9 mouse cellular contexts compared by ENCODE assay signal in genomic region chr4:117146176-117146575, GRCm38 (mm10). TPM values are rescaled to one million over a fixed set of nuclear protein-coding genes. Genes with fewer than 3 reads are reported as not detected.
A peak's percentile ranks its signal among the peaks of the same experiment; 100 is the strongest.
DNase-seq lines count a peak whose midpoint lies in the region; ATAC-seq and TF ChIP-seq lines count a peak whose summit lies in the region.
"Had no signal": no experiment of that assay in that cellular context is flagged by ENCODE, and none has a peak within 500 bp of the region (broad histone marks: within the 10 kb centered on the region; RNA-seq: fewer than 3 reads in every experiment).

No protein-coding gene starts in this region.

- TF ChIP-seq EP300 in heart, postnatal 0 days (IDR thresholded peaks at IDR 0.05; ENCODE audit: low read depth) = no peak

- H3K4me1 ChIP-seq in hindbrain, embryonic 10.5 days (replicated peaks) = 0 out of 2 replicates have a peak, but pooled peaks cover 4% of the 10 kb centered on the region
- no peaks in the 10 kb centered on the region for H3K4me1 ChIP-seq in hindbrain, embryonic 16.5 days (ENCODE audit: control insufficient read depth, insufficient read depth, low read depth, low read length)
- no peaks in the 10 kb centered on the region for H3K4me1 ChIP-seq in heart, postnatal 0 days (ENCODE audit: control insufficient read depth, insufficient read depth)

- peaks cover 5% of the 10 kb centered on the region; the same call in 1 of the 2 replicates for H3K27me3 ChIP-seq in hindbrain, embryonic 10.5 days (ENCODE audit: insufficient read depth, poor library complexity, severe bottlenecking)
- no peaks in the 10 kb centered on the region for H3K27me3 ChIP-seq in hindbrain, embryonic 16.5 days (replicated peaks; ENCODE audit: control insufficient read depth, insufficient read depth, low read length)
- no peaks in the 10 kb centered on the region for H3K27me3 ChIP-seq in heart, postnatal 0 days (ENCODE audit: control insufficient read depth, insufficient read depth, low read length)

- H3K36me3 ChIP-seq in hindbrain, embryonic 10.5 days = peaks cover 38% of the 10 kb centered on the region
- peaks cover 14% of the 10 kb centered on the region for H3K36me3 ChIP-seq in hindbrain, embryonic 16.5 days (ENCODE audit: control insufficient read depth, insufficient read depth, low read length)
- H3K36me3 ChIP-seq in heart, postnatal 0 days (replicated peaks; ENCODE audit: control insufficient read depth, insufficient read depth, low read length) = peaks cover 13% of the 10 kb centered on the region

- 29% methylated on average over 15 of the region's 15 CpGs for WGBS in hindbrain, embryonic 10.5 days
- WGBS in hindbrain, embryonic 16.5 days = 30% methylated on average over 15 of the region's 15 CpGs
- 38% methylated on average over 15 of the region's 15 CpGs for WGBS in heart, postnatal 0 days

- no peak for ATAC-seq in hindbrain, embryonic 16.5 days
- ATAC-seq in heart, postnatal 0 days (ENCODE audit: insufficient read depth, low read depth) = peak; percentile 24; the same call in 1 of the 2 replicates
- peak; percentile 77 for ATAC-seq in monocyte, adult 5-6 weeks (replicated peaks; ENCODE audit: insufficient number of reproducible peaks, low FRiP score, low TSS enrichment, poor library complexity, severe bottlenecking)

- peak; percentile 85 for DNase-seq in hindbrain, embryonic 10.5 days (ENCODE audit: low spot score)
- peak; percentile 88 to 90 for DNase-seq in adrenal gland, adult 18-20 months (ENCODE audit: low spot score in 2 of 2)
- peak; percentile 86 for DNase-seq in embryo, embryonic 10 days (ENCODE audit: low spot score)
- peak; percentile 60 for DNase-seq in heart, postnatal 0 days (ENCODE audit: low spot score)
- DNase-seq in left cerebral cortex, postnatal 14 days (ENCODE audit: low spot score in 2 of 2) = peak; percentile 78 to 86
- DNase-seq in testis, postnatal 10 days (ENCODE audit: low spot score) = peak; percentile 96

- intact Hi-C loops in left cerebral cortex, postnatal 14 days (cut with DNase I) = no loop called here

- no peak overlapping the region for H3K9ac ChIP-seq in hindbrain, embryonic 16.5 days (ENCODE audit: low read depth, low read length)
- no peak overlapping the region for H3K9ac ChIP-seq in heart, postnatal 0 days (replicated peaks; ENCODE audit: low read depth, low read length)

- H3K4me2 ChIP-seq in hindbrain, embryonic 16.5 days (ENCODE audit: low read length) = no peak overlapping the region
- no peak overlapping the region for H3K4me2 ChIP-seq in heart, postnatal 0 days (ENCODE audit: low read depth, low read length)

- H3K4me3 ChIP-seq in hindbrain, embryonic 10.5 days = no peak overlapping the region
- H3K4me3 ChIP-seq in hindbrain, embryonic 16.5 days (ENCODE audit: low read length) = no peak overlapping the region
- H3K4me3 ChIP-seq in heart, postnatal 0 days (ENCODE audit: low read depth, low read length) = no peak overlapping the region

- TF ChIP-seq CTCF in heart, postnatal 0 days (IDR thresholded peaks at IDR 0.05; ENCODE audit: low read depth) = peak; percentile 78

- H3K9me3 ChIP-seq in hindbrain, embryonic 10.5 days = no peaks in the 10 kb centered on the region
- H3K9me3 ChIP-seq in hindbrain, embryonic 16.5 days (ENCODE audit: control insufficient read depth, low read length) = no peaks in the 10 kb centered on the region
- no peaks in the 10 kb centered on the region for H3K9me3 ChIP-seq in heart, postnatal 0 days (replicated peaks; ENCODE audit: control insufficient read depth, low read length)

- H3K27ac ChIP-seq in hindbrain, embryonic 10.5 days = no peak overlapping the region
- H3K27ac ChIP-seq in hindbrain, embryonic 16.5 days (ENCODE audit: low read depth, low read length) = no peak overlapping the region
- no peak overlapping the region for H3K27ac ChIP-seq in heart, postnatal 0 days (ENCODE audit: low read depth)

RNA-seq across cellular contexts. Expression of gene Rps8, which starts 9.9 kb away (rescaled TPM):
- 660 and 807 TPM in 2 replicates for polyA plus RNA-seq in hindbrain, embryonic 10.5 days (2016; fragmentation: Nextera tagmentation; extraction: Ambion mirVana)
- polyA plus RNA-seq in hindbrain, embryonic 16.5 days (2015; fragmentation: Nextera tagmentation; extraction: Ambion mirVana) = 320 and 403 TPM in 2 replicates
- 100 to 1,000 TPM; 912 to 968 TPM for total RNA-seq in adrenal gland, adult 18-20 months (2021)
- total RNA-seq in heart, postnatal 0 days (2014; rRNA removed; ENCODE audit: low replicate concordance) = 638 and 752 TPM in 2 replicates
- 456 and 475 TPM in 2 replicates for polyA plus RNA-seq in heart, postnatal 0 days (2015; fragmentation: Nextera tagmentation; extraction: Ambion mirVana)
- total RNA-seq in left cerebral cortex, postnatal 14 days (2021) = 100 to 1,000 TPM; 448 to 449 TPM
- 970 to 1,241 TPM (median 1,065 TPM) in 3 replicates for total RNA-seq in monocyte, adult 5-6 weeks (2017)

RNA-seq across cellular contexts. Expression of gene Plk3, which starts 12.4 kb away (rescaled TPM):
- 41.8 and 58.6 TPM in 2 replicates for polyA plus RNA-seq in hindbrain, embryonic 10.5 days (2016; fragmentation: Nextera tagmentation; extraction: Ambion mirVana)
- polyA plus RNA-seq in hindbrain, embryonic 16.5 days (2015; fragmentation: Nextera tagmentation; extraction: Ambion mirVana) = 24.0 and 24.8 TPM in 2 replicates
- total RNA-seq in adrenal gland, adult 18-20 months (2021) = 10 to 100 TPM; 14.1 to 42.2 TPM
- total RNA-seq in heart, postnatal 0 days (2014; rRNA removed; ENCODE audit: low replicate concordance) = 1.6 and 4.0 TPM in 2 replicates
- 1.6 and 1.9 TPM in 2 replicates for polyA plus RNA-seq in heart, postnatal 0 days (2015; fragmentation: Nextera tagmentation; extraction: Ambion mirVana)
- 10 to 100 TPM; 15.6 to 16.2 TPM for total RNA-seq in left cerebral cortex, postnatal 14 days (2021)
- 25.5 to 56.5 TPM (median 52.2 TPM) in 3 replicates for total RNA-seq in monocyte, adult 5-6 weeks (2017)

RNA-seq across cellular contexts. Expression of gene Tctex1d4, which starts 19.6 kb away (rescaled TPM):
- polyA plus RNA-seq in hindbrain, embryonic 10.5 days (2016; fragmentation: Nextera tagmentation; extraction: Ambion mirVana) = 0.71 TPM in 1 of 2 replicates, not detected in the other
- polyA plus RNA-seq in hindbrain, embryonic 16.5 days (2015; fragmentation: Nextera tagmentation; extraction: Ambion mirVana) = 1.5 and 1.8 TPM in 2 replicates
- not detected for total RNA-seq in adrenal gland, adult 18-20 months (2021)
- total RNA-seq in heart, postnatal 0 days (2014; rRNA removed; ENCODE audit: low replicate concordance) = not detected in 2 replicates
- 1.3 TPM in 1 of 2 replicates, not detected in the other for polyA plus RNA-seq in heart, postnatal 0 days (2015; fragmentation: Nextera tagmentation; extraction: Ambion mirVana)
- not detected for total RNA-seq in left cerebral cortex, postnatal 14 days (2021)
- 3.4 TPM in 1 of 3 replicates, not detected in the others for total RNA-seq in monocyte, adult 5-6 weeks (2017)
- polyA plus RNA-seq: neural tube, embryonic 14.5 days had no signal

RNA-seq across cellular contexts. Expression of gene Btbd19, which starts 20.7 kb away (rescaled TPM):
- polyA plus RNA-seq in hindbrain, embryonic 10.5 days (2016; fragmentation: Nextera tagmentation; extraction: Ambion mirVana) = 4.4 and 4.8 TPM in 2 replicates
- 3.9 and 4.9 TPM in 2 replicates for polyA plus RNA-seq in hindbrain, embryonic 16.5 days (2015; fragmentation: Nextera tagmentation; extraction: Ambion mirVana)
- 10 to 100 TPM in 1 of 2 experiments, 1 to 10 TPM in 1; 9.1 to 11.0 TPM for total RNA-seq in adrenal gland, adult 18-20 months (2021)
- 7.4 and 8.6 TPM in 2 replicates for total RNA-seq in heart, postnatal 0 days (2014; rRNA removed; ENCODE audit: low replicate concordance)
- polyA plus RNA-seq in heart, postnatal 0 days (2015; fragmentation: Nextera tagmentation; extraction: Ambion mirVana) = 2.7 and 2.8 TPM in 2 replicates
- 10 to 100 TPM; 11.8 to 12.4 TPM for total RNA-seq in left cerebral cortex, postnatal 14 days (2021)
- total RNA-seq in monocyte, adult 5-6 weeks (2017) = 15.5 to 17.5 TPM (median 16.9 TPM) in 3 replicates

RNA-seq across cellular contexts. Expression of gene Kif2c, which starts 36.3 kb away (rescaled TPM):
- 76.6 and 99.4 TPM in 2 replicates for polyA plus RNA-seq in hindbrain, embryonic 10.5 days (2016; fragmentation: Nextera tagmentation; extraction: Ambion mirVana)
- polyA plus RNA-seq in hindbrain, embryonic 16.5 days (2015; fragmentation: Nextera tagmentation; extraction: Ambion mirVana) = 10.1 and 14.0 TPM in 2 replicates
- total RNA-seq in adrenal gland, adult 18-20 months (2021) = under 1 TPM; 0.51 to 0.56 TPM
- 8.2 and 23.3 TPM in 2 replicates for total RNA-seq in heart, postnatal 0 days (2014; rRNA removed; ENCODE audit: low replicate concordance)
- 8.9 and 10.3 TPM in 2 replicates for polyA plus RNA-seq in heart, postnatal 0 days (2015; fragmentation: Nextera tagmentation; extraction: Ambion mirVana)
- total RNA-seq in left cerebral cortex, postnatal 14 days (2021) = under 1 TPM; 0.46 to 0.61 TPM
- total RNA-seq in monocyte, adult 5-6 weeks (2017) = 0.68 to 1.9 TPM in 2 of 3 replicates, not detected in the other
